Mouse (Mus musculus) right cerebral cortex, postnatal 4 days (tissue): ENCODE measurements around the gene Slc4a1.
"Not testable (repeated sequence)": the region's sequence is repeated elsewhere in the genome, so short reads cannot be mapped to it uniquely, and the experiment has no call there.

ENCODE experiments used
- DNase-seq: peaks from one replicate; pipeline ENCODE4 v3.0.0-alpha.2; 2022

The Slc4a1 gene

DNA sequence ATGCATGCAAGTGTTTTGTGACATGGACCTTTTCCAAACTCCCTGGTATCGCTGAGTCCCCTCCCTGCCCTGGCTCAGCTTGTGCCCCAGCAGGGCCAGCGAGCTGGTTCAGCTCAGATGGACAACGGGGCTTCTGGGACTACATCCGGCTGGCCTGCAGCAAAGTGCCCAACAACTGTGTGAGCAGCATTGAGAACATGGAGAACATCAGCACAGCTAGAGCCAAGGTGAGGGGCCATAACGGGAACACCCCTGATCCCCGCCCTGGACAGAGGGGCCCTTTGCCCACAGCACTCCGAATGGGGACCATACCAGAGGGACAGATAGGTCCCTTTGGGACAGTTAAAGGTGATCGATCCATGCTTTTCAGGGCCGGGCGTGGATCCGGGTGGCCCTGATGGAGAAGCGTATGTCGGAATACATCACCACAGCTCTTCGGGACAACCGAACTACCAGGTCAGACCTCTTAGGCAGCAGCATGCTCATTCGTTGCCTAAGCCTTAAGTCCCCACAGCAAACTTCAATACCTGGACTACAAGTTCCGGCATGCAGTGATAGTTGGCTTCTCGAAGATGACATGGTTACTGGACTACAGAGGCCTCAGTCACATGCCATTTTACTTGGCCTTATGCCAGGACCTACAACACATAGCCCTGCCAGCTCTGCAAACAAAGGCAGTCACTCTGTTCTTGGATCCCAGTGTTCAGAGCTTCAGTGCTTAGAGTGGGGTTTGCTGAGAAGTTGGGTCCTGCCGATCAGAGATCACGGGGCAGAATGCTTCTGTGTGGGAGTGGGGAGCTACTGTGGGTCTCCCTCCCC, 32.2 kb upstream of the Slc4a1 start:
- DNase-seq = no peak

DNA sequence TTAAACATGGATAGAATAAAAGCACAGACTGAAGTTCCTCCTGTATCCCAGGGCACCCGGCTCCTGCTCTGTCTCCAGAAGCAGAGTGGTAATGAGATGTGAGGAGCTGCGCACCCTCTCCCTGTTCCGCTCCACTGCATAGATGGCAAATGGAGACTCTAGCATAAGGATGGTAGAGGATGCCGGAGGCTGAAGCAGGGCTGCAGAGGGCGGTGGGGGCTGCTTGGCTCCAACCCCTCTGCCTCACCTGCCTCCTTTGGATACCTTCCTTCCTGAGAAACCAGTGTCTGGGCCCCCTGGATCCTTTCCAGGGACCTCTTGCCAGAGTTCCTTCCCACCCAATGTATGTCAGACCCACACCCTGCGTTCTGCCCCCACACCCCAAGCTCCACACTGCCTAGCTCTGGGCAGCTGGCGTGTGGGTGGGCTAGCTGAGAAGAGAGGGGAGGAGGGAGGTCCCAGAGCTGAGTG, 30.7 kb upstream of the Slc4a1 start:
- DNase-seq = no peak

DNA sequence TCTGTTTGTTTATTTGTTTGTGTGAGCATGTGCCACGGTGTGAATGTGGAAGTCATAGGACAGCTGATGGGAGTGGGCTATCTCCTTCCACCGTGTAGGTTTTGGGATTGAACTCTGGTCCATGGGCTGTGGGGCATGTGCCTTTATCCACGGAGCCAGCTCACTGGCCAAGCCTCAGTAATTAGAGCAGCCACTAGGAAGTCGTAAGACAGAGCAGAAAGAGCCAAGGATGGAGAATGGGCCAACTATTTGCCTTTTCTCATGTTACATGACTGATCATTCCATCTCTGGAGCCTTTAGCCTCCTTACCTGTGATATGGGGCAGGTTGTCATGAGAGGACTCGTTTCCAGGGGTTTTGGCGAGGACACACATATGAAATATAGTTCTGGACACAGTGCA, 30.3 kb upstream of the Slc4a1 start:
- no peak for DNase-seq

DNA sequence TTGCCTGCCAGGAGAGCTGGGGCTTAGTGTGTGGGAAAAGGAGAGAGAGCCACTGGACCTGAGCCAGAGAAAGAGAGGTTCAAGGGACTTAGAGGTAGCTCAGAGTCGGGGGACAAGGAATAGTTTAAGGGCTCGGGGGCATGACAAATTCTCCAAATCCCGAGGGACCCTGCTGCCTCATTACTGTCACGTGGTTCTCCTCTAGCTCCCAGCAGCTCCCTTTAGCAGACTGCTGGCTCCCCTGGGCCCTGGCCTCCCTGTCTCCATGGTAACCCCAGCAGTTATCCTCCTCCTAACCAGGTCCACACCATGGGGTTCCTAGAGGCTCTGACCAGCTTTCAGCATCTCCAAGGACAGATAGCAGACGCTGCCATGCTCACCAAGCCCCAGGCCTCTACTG, 29.2 kb upstream of the Slc4a1 start:
- peak; percentile 18 for DNase-seq

DNA sequence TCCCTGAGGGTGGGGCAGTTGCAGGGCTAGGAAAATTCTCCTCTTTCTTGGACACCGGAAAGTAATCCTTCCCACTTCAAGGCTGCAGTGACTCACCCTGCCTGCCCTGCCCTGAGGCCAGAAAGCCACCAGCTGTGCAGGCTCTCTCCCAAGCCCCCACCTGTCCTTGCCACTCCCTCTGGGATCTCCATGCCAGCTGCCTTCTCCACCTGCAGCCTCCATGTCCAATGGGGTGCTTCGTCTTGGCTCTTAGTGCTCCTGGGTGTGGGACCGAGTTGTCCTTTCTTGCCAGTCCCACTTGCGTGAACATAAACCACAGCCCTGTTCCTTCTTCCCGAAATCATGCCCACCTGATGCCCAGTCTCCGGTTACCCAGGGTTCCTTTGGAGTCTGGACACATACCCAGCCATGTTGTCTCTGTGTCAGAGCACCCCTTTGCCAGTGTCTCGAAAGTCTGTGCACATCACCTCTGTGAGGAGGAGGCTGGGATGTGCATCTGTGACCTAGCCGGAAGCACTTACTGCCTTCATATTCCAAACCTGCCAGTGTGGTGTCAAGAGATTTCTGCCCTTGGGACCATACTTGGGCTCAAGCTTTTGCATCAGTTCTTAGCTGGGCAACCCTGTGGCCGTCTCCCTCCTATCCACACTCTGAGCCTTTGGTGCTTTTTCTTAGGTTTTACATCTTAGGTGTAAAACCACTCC, 28.6 kb upstream of the Slc4a1 start:
- no peak for DNase-seq

DNA sequence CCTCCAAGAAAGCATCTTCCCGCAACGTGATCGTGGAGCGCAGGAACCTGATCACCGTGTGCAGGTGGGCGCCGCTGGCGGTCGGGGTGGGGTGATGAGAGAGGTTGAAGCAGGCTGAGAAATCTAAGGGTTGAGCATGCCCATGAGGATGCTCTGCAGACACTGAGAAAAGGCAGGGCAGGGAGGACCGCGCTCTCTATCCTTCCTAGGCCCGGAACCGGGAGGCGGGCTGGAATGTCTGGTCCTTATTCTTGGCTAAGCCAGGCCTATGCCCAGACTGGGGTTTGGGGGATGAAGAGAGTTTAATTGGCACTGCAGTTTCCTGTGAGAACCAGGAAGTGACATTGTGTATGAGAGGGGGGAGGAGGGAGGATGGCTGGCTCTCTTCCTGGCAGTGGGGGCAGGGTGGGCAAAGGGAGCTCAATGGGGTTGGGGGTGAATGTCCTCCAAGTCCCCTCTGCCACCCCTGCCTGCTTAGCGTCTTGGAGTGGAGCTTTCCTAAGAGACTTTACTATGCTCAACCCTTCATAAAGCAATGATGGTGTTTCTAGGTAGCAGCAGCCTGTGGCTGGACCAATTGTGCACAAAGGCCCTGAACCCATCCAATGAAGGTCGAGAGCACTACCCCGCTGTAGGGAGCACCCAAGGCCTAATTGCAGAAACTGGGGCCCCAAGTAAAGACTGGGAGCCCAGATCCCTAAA, 27.9 kb upstream of the Slc4a1 start:
- DNase-seq = peak; percentile 58

DNA sequence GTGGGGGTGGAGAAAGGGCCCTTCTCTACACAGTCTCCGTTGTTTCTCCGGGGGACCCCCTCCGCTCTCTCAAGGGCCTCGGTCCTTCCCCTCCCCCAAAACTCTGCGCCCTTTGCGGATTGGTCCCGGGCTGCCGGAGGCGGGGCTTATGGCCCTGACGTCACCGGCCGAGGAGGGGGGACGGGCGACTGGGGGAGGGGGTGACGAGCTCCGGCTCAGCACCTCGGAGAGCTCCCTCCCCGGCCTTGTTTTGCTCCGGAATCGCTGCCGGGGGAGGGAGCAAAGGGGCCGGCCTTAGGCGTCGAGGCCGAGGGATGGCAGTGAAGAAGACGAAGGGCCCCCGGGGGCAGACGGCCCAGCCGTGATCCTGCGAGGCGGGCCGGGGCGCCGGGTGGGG, 27.2 kb upstream of the Slc4a1 start, which contains the start of gene Rundc3a:
TSS of gene Rundc3a (plus strand) at position 166 of the 397 bp plus-strand sequence.
- DNase-seq = peak; percentile 98

DNA sequence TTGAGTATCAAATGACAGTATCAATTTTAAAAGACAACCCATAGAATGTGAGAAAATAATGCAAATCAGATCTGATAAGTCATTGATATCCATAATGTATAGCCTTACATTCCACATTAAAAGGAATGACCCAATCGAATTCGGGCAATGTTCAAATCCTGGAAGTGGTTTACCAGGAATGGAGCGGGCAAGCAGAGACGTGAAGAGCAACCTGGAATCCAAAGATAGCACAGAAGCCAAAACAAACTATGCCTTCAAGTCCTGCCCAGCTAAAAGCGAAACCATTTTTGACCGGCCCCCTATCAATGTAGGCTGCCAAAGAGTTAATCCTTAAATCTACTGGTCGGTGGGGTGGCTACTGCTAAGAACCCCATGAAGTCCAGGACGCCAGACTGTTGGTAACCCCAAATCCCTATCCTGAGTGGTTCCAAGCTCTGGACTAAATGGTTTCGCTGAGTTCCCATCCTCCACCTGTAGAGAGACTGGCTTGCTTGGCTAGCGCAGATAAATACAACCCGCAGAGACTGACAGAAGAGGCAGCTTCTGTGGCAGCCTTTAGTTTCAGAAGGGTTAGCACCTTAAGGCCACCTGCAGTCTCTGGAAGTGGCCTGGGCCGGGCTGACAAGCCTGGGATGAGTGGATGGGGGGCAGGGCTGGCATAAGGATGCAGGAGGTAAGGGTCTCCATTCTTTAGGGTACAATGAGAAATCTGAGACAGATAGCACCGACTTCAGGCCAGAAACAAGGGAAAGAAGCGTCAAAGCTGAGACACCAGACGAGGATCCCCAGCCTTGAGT, 26.6 kb upstream of the Slc4a1 start:
- no peak for DNase-seq

DNA sequence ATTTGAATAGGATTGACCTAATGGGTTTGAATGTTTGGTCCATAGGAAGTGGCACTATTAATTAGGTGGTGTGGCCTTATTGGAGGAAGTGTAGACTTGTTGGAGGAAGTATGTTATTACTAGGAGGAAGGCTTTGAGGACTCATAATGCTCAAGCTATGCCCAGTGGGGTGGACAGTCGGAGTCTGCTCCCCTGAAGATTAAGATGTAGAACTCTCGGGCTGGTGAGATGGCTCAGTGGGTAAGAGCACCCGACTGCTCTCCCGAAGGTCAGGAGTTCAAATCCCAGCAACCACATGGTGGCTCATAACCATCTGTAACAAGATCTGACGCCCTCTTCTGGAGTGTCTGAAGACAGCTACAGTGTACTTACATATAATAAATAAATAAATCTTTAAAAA, 23.4 kb upstream of the Slc4a1 start:
- not testable (repeated sequence) for DNase-seq

DNA sequence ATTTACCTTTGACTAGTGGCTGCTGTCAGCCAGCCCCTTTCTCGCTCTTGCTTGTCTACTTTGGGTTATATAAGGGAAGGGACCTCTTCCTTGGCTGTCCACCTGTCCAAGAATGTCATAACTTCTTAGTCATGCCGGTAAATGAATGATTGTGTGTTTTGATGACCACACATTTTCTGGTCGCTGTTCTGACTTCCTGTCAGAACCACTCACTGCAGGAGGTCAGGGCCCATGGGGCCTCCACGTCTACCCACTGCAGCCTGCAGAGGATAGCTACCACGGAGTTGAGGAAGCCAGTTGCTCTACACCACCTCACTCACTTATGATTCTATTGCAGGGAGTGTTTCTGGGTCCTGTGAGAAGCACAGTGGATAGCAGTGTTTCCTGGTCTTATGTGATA, 20.1 kb upstream of the Slc4a1 start:
- no peak for DNase-seq

DNA sequence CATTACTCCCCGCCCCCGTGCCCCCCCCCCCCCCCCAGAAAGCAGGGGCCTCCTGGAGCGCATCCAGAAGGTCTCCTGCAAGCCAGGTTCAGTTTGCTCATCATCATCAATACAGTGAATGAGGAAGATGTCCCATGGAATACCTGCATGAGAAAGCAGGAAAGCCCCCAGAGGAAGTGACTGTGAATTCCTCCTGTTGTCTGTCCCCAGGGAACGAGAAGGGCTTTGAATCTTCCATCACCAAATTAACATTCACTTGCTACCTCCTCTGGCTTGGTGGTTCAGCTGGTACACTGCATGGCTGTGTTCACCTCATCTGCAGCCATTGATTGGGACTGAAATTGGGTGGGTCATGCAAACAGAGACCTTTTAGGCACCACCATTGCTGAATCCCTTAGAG, 19.1 kb upstream of the Slc4a1 start:
- no peak for DNase-seq

DNA sequence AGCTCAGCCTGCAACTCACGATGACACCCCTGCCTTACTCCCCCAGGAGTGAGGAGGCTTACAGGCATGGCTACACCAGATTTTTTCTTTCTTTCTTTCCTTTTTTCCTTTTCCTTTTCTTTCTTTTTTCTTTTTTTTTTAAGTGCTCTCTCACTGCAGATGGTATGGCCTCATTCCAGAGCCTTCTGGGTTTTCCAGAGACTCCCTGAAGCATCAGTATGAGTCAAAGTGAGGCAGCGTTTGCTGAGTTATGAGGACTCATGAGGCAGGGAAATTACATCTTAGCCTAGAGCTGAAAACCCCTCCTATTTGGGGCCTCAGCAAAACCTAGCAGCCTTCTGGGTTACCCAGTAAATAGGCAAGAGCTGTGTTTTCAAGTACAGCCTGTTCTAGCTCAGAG, 18.4 kb upstream of the Slc4a1 start:
- DNase-seq = no peak

DNA sequence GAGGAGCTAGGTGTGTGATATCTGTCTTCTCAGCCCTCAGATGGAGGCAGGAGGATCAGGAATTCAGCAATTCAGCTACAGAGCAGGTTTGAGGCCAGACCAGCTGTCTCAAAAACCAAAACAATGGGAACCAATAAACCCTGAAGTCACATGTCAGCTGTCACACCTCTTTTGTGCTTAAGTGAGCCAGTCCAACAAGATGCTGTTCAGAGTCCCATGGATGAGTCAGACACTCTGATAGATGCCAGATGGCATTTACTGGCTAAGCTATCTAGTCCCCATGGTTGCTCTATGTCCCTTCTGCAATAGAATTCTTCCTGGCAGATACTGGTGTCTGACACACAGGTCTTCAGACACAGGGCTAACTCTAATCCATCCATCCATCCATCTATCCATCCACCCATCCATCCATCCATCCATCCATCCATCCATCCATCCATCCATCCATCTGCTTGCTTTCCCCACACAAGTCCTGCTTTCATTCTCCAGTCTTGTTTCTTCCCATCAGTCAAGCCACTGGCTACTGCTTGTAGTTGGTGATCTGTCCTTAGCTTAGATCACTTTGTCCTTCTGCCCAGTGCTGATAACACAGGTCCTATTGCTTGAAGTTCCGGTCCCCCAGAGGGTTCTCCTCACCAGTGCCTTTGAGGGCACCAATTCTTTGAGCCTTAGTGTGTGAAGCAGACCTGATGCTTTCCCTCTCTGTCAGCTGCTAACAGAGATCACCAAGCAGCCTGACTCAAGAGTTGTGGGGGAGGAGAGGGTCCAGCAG, 17.5 kb upstream of the Slc4a1 start:
- no peak for DNase-seq

DNA sequence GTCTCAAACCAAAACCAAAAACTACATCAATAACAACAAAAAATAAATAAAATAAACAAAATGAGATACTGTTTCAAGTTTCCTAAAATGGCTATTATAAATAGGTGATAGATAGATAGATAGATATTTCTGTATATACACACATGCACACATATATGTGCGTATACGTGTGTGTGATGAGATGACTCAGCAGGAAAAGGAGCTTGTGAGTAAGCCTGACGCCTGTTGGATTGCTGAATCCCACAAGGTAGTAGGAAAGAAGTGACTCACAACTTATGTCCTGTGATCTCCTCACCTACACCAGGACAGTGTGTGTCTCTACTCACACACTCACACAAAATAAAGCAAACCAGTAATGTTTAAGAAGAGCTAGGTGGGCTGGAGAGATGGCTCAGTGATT, 16.8 kb upstream of the Slc4a1 start:
- DNase-seq = no peak

DNA sequence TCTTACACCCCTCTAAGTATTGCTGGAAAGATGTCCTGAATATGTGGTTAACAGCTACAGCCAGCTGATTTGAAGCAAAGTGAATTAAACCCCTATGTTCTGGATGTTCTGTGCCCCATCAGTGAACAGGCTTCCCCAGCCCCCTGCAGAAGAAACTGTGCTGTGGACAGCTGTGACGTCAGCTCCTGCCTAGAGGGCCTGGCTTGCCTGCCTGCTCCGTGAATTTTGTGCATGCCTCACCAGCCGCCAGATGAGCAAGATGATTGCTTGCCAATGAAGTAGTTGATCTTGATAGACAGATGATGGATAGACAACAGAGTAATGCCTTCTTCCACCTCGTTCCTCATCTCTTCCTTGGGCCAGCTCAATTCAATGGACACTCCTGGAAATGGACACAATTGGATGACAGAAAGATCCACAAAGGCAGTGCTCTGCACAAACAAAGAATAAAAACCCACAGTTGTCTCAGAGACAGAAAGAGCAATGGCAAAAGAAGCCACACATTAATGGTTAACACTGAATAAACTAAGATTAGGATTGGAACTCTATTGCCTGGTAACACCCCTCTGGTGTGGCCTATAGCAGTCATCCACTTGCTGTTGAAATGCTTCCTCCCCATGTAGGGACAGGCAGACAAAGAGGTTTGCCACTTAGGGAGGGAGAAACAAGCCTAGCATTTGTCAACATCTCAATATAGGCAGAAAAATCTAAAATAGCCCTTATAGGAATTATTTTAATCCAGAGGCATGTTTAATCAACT, 15.5 kb upstream of the Slc4a1 start:
- DNase-seq = no peak

DNA sequence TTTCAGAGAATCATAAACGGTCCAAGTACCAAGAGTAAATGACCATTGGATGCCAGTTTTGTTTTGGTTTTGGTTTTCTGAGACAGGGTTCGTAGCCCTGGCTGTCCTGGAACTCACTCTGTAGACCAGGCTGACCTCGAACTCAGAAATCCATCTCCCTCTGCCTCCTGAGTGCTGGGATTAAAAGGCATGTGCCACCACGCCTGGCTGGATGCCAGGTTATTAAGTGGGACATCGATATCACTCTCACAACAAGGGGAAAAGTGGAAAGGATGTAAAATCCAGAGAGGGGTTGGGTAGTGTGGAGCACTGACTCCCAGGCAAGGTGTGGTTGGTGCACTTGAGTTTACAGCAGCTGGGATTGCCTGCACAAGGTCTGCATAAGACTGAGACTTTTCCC, 14.1 kb upstream of the Slc4a1 start:
- no peak for DNase-seq

DNA sequence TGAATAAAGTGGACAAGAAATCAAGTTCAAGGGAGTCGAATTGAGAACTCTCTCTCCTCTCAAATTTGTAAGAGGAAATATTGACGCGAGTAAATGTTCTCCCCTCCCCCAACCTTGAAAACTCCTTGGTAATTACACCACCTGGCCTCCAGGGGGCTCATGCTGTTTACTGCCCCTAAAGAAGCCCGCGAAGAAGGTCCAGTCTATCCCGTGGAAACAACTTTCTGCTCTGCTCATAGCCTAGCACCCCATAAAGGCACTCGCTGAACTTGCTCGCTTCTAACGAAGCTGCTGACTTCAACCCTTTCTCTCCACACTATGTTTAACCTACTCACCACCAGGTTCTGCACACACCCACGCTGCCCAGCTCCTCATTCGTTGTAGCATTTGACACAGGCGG, 11.2 kb upstream of the Slc4a1 start:
- DNase-seq = no peak

DNA sequence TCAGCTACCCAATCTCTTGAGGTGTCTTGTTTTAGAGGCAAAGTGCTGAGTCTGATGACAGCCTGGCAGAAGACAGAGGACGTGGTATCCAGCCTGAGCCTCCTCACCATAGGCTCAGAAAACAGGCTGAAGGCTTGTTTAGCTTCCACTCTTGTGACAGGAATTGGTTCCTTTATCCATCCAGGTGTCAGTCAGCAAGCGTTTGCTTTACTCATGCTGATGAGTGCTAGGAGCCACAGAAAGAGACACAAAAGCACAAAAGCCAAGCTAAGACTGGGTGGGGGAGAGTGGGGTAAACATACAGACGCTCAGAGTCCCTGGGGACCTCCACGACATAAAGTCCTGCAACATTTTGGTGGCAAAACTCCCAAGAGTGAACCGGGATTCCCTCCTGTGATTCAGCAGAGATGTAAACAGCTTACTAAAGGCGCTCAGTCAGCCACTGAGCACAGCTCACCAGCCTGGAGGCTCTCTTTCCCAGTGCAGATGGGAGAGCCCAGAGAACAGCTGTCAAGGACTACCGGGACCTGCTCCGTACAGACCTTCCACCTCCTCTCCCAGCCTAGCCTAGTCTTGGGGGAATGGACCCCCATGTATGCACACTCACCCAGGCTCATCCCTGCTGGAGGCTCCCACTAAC, 10.3 kb upstream of the Slc4a1 start:
- DNase-seq = no peak

DNA sequence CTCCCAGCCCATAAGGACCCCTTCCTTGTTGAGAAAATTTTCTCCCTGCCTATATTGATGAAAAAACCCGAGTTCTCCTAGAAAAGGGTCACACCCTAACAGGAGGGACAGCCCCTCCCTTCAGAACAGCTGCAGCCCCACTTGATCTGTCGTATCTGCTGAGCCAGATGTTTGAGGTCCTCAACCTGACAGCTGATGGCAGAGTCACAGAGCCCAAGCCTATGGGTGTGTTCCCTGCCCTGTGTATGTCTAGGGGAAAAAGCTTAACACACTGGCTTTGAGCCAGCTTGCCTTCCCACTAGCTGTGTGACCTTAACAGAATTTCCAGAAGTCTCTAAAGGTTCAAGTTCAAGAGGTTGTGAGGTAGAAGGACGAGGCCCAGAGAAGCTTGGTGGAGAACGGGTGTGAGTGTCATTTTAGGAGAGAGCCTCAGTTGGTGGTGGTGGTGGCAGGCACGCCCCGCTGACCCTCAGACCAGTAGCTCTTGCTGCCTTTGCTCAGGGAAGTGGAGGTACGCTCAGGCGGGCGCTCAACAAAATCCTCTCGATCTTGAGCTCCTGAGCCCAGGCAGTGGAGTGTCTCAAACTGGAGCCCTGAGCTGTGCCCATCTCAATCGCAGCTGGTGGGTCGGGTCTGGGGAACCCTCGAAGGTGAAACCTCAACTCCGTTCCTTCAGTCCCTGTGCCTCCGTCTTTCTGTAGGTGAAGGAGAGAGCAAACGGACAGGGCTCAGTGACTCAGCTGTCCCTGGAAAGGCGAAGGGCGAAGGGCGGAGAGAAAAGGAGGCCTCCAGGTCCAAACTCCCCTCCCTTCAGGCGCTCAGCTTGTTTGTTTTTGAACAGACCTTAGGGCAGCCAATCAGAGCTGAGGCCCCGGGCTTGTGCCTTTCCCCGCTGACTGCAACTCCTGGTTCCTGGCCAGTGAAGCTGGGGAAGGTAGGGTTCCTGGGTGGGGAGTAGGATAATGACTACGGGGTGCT, 9.5 kb upstream of the Slc4a1 start:
- no peak for DNase-seq
